Mouse (Mus musculus) erythroblast, embryonic 14.5 days (primary cell): ENCODE results near the gene Smc3.

Experiments
- GATA1 ChIP-seq: IDR thresholded peaks from 2 replicates; pipeline ENCODE4 v1.6.1; 2012; ENCODE audit warnings: low read length, inconsistent platforms, mixed read lengths
- TAL1 ChIP-seq: IDR thresholded peaks from 3 replicates; pipeline ENCODE4 v1.6.1; 2012; ENCODE audit warnings: low read length, inconsistent platforms, mixed read lengths

DNA sequence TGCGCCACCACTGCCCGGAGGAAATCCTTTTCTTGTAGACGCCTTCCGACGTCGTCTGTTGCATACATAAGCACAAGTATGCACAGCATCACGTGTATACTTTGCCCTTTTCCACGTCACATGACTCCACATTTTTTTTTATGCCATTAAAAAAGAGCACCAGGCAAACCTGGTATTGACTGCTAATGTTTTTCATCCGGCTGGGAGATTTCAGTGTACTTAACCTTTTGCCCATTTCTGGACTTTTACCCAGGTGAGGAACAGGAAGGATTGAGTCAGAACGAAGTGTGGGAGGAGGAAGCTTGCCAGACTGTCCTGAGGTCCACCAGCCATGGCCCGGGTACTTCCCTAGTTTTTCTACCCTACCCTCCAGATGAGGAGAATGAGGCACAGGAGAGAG is 45.8 kb upstream of the Smc3 start:
- no peak for TF ChIP-seq TAL1
- TF ChIP-seq GATA1: no peak
